Mouse (Mus musculus) liver, embryonic 14.5 days (tissue): ENCODE results near the gene Axl.

Experiments used
- CTCF ChIP-seq: IDR thresholded peaks from 2 replicates; pipeline ENCODE4 v1.5.1; 2016; ENCODE audit warnings: antibody characterized with exemption, low read depth, control low read depth
- EP300 ChIP-seq: IDR thresholded peaks from 2 replicates; pipeline ENCODE4 v1.6.1; 2016; ENCODE audit warnings: antibody characterized with exemption, low read depth

- TF ChIP-seq CTCF (peak; percentile 46; the same call in 1 of the 2 replicates), EP300 (no peak)
Measured at GRCm38 (mm10) chr7:25736920-25737319, 51.6 kb downstream of the Axl start.
